Mouse (Mus musculus) liver, embryonic 14.5 days (tissue): ENCODE results near the gene Ndrg4. TPM values are rescaled to one million over a fixed set of nuclear protein-coding genes. Genes with fewer than 3 reads are reported as not detected.

ENCODE experiments used
- ATAC-seq: fragments of 200-750 bp; cut with Nextera tagmentation; 2 replicates; pipeline ENCODE4 v1.8.0; 2017; ENCODE audit warnings: moderate number of reproducible peaks, mild to moderate bottlenecking, moderate library complexity; ENCODE audit not compliant: insufficient read depth
- DNase-seq, 3 experiments: peaks; one replicate each; pipeline ENCODE4 v3.0.0-alpha.2; 2012 to 2013; ENCODE audit warnings: low read depth in 3 of 3, low spot score in 3 of 3
- H3K27ac ChIP-seq: fragments of 300-500 bp; sonication (generic); 2 replicates; pipeline ENCODE4 v1.5.1; 2014; ENCODE audit warnings: moderate library complexity, mild to moderate bottlenecking, control low read depth, inconsistent platforms
- H3K27me3 ChIP-seq: fragments of 300-500 bp; sonication (generic); 2 replicates; pipeline ENCODE4 v1.6.1; 2014; ENCODE audit warnings: mild to moderate bottlenecking, low read length, moderate library complexity; ENCODE audit not compliant: control insufficient read depth, insufficient read depth
- H3K36me3 ChIP-seq: fragments of 300-500 bp; sonication (generic); replicated peaks from 2 replicates; pipeline ENCODE4 v1.6.1; 2014; ENCODE audit warnings: low read depth; ENCODE audit not compliant: control insufficient read depth, insufficient read depth
- H3K4me1 ChIP-seq, 2 experiments: fragments of 200-500 bp in 1 of 2; fragments of 300-500 bp in 1 of 2; sonication (generic) in 1 of 2; replicated peaks; 2 replicates each; pipeline ENCODE4 v1.6.1; 2012 to 2014; ENCODE audit warnings: antibody characterized with exemption in 1 of 2, inconsistent platforms in 1 of 2, low read length in 1 of 2; ENCODE audit not compliant: control insufficient read depth in 2 of 2, insufficient read depth in 2 of 2
- H3K4me2 ChIP-seq: fragments of 300-500 bp; sonication (generic); 2 replicates; pipeline ENCODE4 v1.6.1; 2014; ENCODE audit warnings: low read depth, mild to moderate bottlenecking, control low read depth, moderate library complexity
- H3K4me3 ChIP-seq, 2 experiments: fragments of 200-500 bp in 1 of 2; fragments of 300-500 bp in 1 of 2; sonication (generic) in 1 of 2; 2 replicates each; pipeline ENCODE4 v1.5.1; 2012 to 2014; ENCODE audit warnings: low read depth in 2 of 2, low read length in 2 of 2, mild to moderate bottlenecking in 2 of 2, control low read depth in 1 of 2, inconsistent platforms in 1 of 2, moderate library complexity in 1 of 2; ENCODE audit not compliant: insufficient read depth in 1 of 2
- H3K9ac ChIP-seq: fragments of 300-500 bp; sonication (generic); replicated peaks from 2 replicates; pipeline ENCODE4 v1.6.1; 2014; ENCODE audit warnings: mild to moderate bottlenecking, control low read depth, moderate library complexity
- H3K9me3 ChIP-seq: fragments of 300-500 bp; sonication (generic); 2 replicates; pipeline ENCODE4 v1.6.1; 2016; ENCODE audit warnings: low read length, mixed read lengths; ENCODE audit not compliant: control insufficient read depth
- CTCF ChIP-seq: IDR thresholded peaks from 2 replicates; pipeline ENCODE4 v1.5.1; 2016; ENCODE audit warnings: antibody characterized with exemption, low read depth, control low read depth
- EP300 ChIP-seq: IDR thresholded peaks from 2 replicates; pipeline ENCODE4 v1.6.1; 2016; ENCODE audit warnings: antibody characterized with exemption, low read depth
- WGBS: fragments of 180-500 bp; shearing (Covaris S2); extraction: QIAGEN DNeasy Blood & Tissue Kit; methylation state at CpG from one replicate; pipeline ENCODE4 v1.1.7; 2014; ENCODE audit not compliant: insufficient replicate concordance; 5-methylcytosine and 5-hydroxymethylcytosine counted together
- polyA plus RNA-seq, 2 experiments: library from polyadenylated mRNA; depleted of rRNA in 1 of 2; stranded (reverse) in 1 of 2; unstranded in 1 of 2; fragments of >200 nt; fragmentation: Nextera tagmentation in 1 of 2; extraction: Ambion mirVana in 1 of 2; gene quantifications; 2 replicates each; pipeline versions ENCODE4 v1.2.1 to v1.2.3; 2012 to 2014

Ndrg4 gene
- polyA plus RNA-seq, 2 experiments, result 0.62 to 0.81 TPM

GRCm38 (mm10) chr8:95697128-95697527 is 20.3 kb downstream of the Ndrg4 start:
- Histone ChIP-seq H3K9ac (no peak overlapping the region), H3K27ac (no peak overlapping the region), H3K4me2 (no peak overlapping the region), H3K4me1 (no peaks in the 10 kb centered on the region), H3K4me3 (no peak overlapping the region), H3K36me3 (no peaks in the 10 kb centered on the region), H3K9me3 (no peaks in the 10 kb centered on the region), H3K27me3 (peaks cover 12% of the 10 kb centered on the region)
- 2% methylated on average over 11 of the region's 11 CpGs for WGBS
- DNase-seq, result peak in 2 of 3 experiments; percentile 41 to 46
- TF ChIP-seq CTCF, result peak; percentile 94
- no peak for TF ChIP-seq EP300
- ATAC-seq, result no peak

GRCm38 (mm10) chr8:95698179-95698578 is 21.4 kb downstream of the Ndrg4 start:
- peaks cover 12% of the 10 kb centered on the region for H3K27me3 ChIP-seq
- H3K27ac ChIP-seq, result no peak overlapping the region
- ATAC-seq (no peak), DNase-seq (no peak)
- no peak overlapping the region for H3K4me3 ChIP-seq
- H3K9me3 ChIP-seq, result no peaks in the 10 kb centered on the region
- WGBS, result 15% methylated on average over 6 of the region's 6 CpGs
- H3K4me1 ChIP-seq, result peaks cover 0 to under 1% of the 10 kb centered on the region in 2 experiments; a peak in 1 of 4 replicates
- H3K4me2 ChIP-seq, result no peak overlapping the region
- TF ChIP-seq EP300 (no peak), CTCF (no peak)
- H3K9ac ChIP-seq, result no peak overlapping the region
- H3K36me3 ChIP-seq, result no peaks in the 10 kb centered on the region

- DNase-seq (no peak), ATAC-seq (no peak)
- Histone ChIP-seq H3K4me2 (no peak overlapping the region), H3K36me3 (no peaks in the 10 kb centered on the region), H3K4me1 (peaks cover 0 to 9% of the 10 kb centered on the region in 2 experiments; a peak in 2 of 4 replicates), H3K27me3 (peaks cover 3% of the 10 kb centered on the region), H3K9ac (no peak overlapping the region), H3K9me3 (no peaks in the 10 kb centered on the region), H3K4me3 (no peak overlapping the region), H3K27ac (no peak overlapping the region)
- TF ChIP-seq CTCF, result no peak
- no peak for TF ChIP-seq EP300
- 51% methylated on average over 9 of the region's 9 CpGs for WGBS
Measured at GRCm38 (mm10) chr8:95700282-95700681, 23.5 kb downstream of the Ndrg4 start.

GRCm38 (mm10) chr8:95701809-95702208 is 25.0 kb downstream of the Ndrg4 start:
- TF ChIP-seq CTCF (no peak), EP300 (no peak)
- Histone ChIP-seq H3K4me2 (no peak overlapping the region), H3K4me1 (peaks cover 0 to 9% of the 10 kb centered on the region in 2 experiments; a peak in 2 of 4 replicates), H3K27me3 (peaks cover 3% of the 10 kb centered on the region; the same call in 1 of the 2 replicates), H3K4me3 (no peak overlapping the region), H3K27ac (no peak overlapping the region), H3K9ac (no peak overlapping the region), H3K9me3 (no peaks in the 10 kb centered on the region), H3K36me3 (no peaks in the 10 kb centered on the region)
- no peak for DNase-seq
- 66% methylated on average over 4 of the region's 4 CpGs for WGBS
- no peak for ATAC-seq

- ATAC-seq (peak; percentile 78), DNase-seq (peak; percentile 42 to 55 (median 52))
- TF ChIP-seq EP300, result no peak
- no peak for TF ChIP-seq CTCF
- peak overlapping the region; percentile 46 to 48 for H3K4me3 ChIP-seq
- peaks cover 0 to 9% of the 10 kb centered on the region in 2 experiments; a peak in 2 of 4 replicates for H3K4me1 ChIP-seq
- no peak overlapping the region for H3K27ac ChIP-seq
- no peak overlapping the region; the same call in 1 of the 2 replicates for H3K9ac ChIP-seq
- H3K9me3 ChIP-seq, result no peaks in the 10 kb centered on the region
- WGBS, result 3% methylated on average over 34 of the region's 34 CpGs
- peak overlapping the region; percentile 73 for H3K4me2 ChIP-seq
- no peaks in the 10 kb centered on the region for H3K36me3 ChIP-seq
- no peaks in the 10 kb centered on the region for H3K27me3 ChIP-seq
Measured at GRCm38 (mm10) chr8:95702480-95703446, 26.0 kb downstream of the Ndrg4 start.
